ENCODE assay signal across 8 mouse cellular contexts in the genomic region with DNA sequence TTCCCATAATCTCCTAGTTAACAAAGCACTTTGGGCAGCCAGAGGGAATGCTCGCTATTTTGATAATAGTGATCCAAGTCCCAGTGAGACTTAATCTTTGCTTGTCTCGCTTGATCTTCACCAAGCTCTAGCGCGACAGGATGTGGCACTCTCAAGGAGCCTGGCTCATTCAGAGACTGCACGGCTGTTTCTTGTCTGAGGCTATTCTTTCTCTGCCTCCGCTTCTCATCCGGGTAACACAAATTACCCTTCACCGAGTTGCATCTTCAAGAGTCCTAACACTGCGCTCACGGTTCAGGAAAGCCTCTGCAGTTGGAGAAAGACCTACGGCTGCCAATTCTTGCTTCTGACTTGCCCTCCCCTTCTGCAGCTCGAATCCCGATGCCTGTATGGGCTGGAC. TPM values are rescaled to one million over a fixed set of nuclear protein-coding genes. Genes with fewer than 3 reads are reported as not detected.
DNase-seq lines count a peak whose midpoint lies in the region; ATAC-seq and TF ChIP-seq lines count a peak whose summit lies in the region.

No protein-coding gene starts in this region.

- no peak for ATAC-seq in lung, embryonic 14.5 days (ENCODE audit: insufficient read depth)
- no peak for ATAC-seq in intestine, embryonic 14.5 days (replicated peaks; ENCODE audit: low FRiP score, low TSS enrichment, low read depth)
- no peak for ATAC-seq in neural tube, embryonic 15.5 days (ENCODE audit: low FRiP score)

- no peaks in the 10 kb centered on the region for H3K4me1 ChIP-seq in lung, embryonic 14.5 days (ENCODE audit: insufficient read depth)
- peaks cover 6% of the 10 kb centered on the region for H3K4me1 ChIP-seq in cortical plate, adult 2 months (ENCODE audit: control insufficient read depth, insufficient read depth, low read length)
- peaks cover 9% of the 10 kb centered on the region for H3K4me1 ChIP-seq in intestine, embryonic 14.5 days (replicated peaks; ENCODE audit: control insufficient read depth, insufficient read depth, low read length)
- peaks cover 24% of the 10 kb centered on the region for H3K4me1 ChIP-seq in neural tube, embryonic 15.5 days

- peak; percentile 45; the same call in 1 of the 2 replicates for TF ChIP-seq POLR2A in cortical plate, adult 2 months (IDR thresholded peaks at IDR 0.05; ENCODE audit: extremely low read depth, insufficient read depth, low read length)

- no peaks in the 10 kb centered on the region for H3K9me3 ChIP-seq in lung, embryonic 14.5 days (ENCODE audit: low read depth, low read length)
- no peaks in the 10 kb centered on the region for H3K9me3 ChIP-seq in intestine, embryonic 14.5 days (ENCODE audit: control insufficient read depth, low read length)
- H3K9me3 ChIP-seq in neural tube, embryonic 15.5 days (replicated peaks), result no peaks in the 10 kb centered on the region

- peak overlapping the region; percentile 91 for H3K4me2 ChIP-seq in lung, embryonic 14.5 days
- H3K4me2 ChIP-seq in intestine, embryonic 14.5 days (ENCODE audit: low read length), result peak overlapping the region; percentile 93
- peak overlapping the region; percentile 93 for H3K4me2 ChIP-seq in neural tube, embryonic 15.5 days

- WGBS in lung, embryonic 14.5 days, result 23% methylated on average over 13 of the region's 13 CpGs
- 29% methylated on average over 13 of the region's 13 CpGs for WGBS in intestine, embryonic 14.5 days
- WGBS in neural tube, embryonic 15.5 days, result 27% methylated on average over 13 of the region's 13 CpGs

- DNase-seq in lung, embryonic 14.5 days, result no peak
- no peak for DNase-seq in lung, postnatal 14 days
- no peak for DNase-seq in intestine, embryonic 14.5 days (ENCODE audit: low spot score)
- DNase-seq in spleen, adult 18-20 months, result no peak
- DNase-seq in right cerebral cortex, postnatal 10 days (ENCODE audit: low spot score in 2 of 2), result no peak
- no peak for DNase-seq in gastrocnemius, adult 8-10 months (ENCODE audit: low spot score in 2 of 2)

- H3K27ac ChIP-seq in lung, embryonic 14.5 days (ENCODE audit: low read depth), result no peak overlapping the region
- H3K27ac ChIP-seq in cortical plate, adult 2 months (ENCODE audit: insufficient read depth, low read length), result peak overlapping the region; percentile 13; the same call in 1 of the 2 replicates
- no peak overlapping the region for H3K27ac ChIP-seq in intestine, embryonic 14.5 days (ENCODE audit: low read depth)
- peak overlapping the region; percentile 72; the same call in 1 of the 2 replicates for H3K27ac ChIP-seq in neural tube, embryonic 15.5 days (replicated peaks)

- H3K4me3 ChIP-seq in lung, embryonic 14.5 days (ENCODE audit: low read depth, low read length), result peak overlapping the region; percentile 68
- peak overlapping the region; percentile 78 for H3K4me3 ChIP-seq in cortical plate, adult 2 months (ENCODE audit: insufficient read depth, low read length)
- H3K4me3 ChIP-seq in intestine, embryonic 14.5 days (ENCODE audit: low read depth, low read length), result peak overlapping the region; percentile 95
- H3K4me3 ChIP-seq in neural tube, embryonic 15.5 days (replicated peaks), result peak overlapping the region; percentile 80

- H3K36me3 ChIP-seq in lung, embryonic 14.5 days (ENCODE audit: insufficient read depth), result 0 out of 2 replicates have a peak, but pooled peaks cover 9% of the 10 kb centered on the region
- peaks cover 14% of the 10 kb centered on the region; the same call in 1 of the 2 replicates for H3K36me3 ChIP-seq in intestine, embryonic 14.5 days (ENCODE audit: control insufficient read depth, insufficient read depth, low read length)
- no peaks in the 10 kb centered on the region for H3K36me3 ChIP-seq in neural tube, embryonic 15.5 days

- no peak for TF ChIP-seq CTCF in lung, embryonic 14.5 days (IDR thresholded peaks at IDR 0.05; ENCODE audit: low read depth)
- no peak for TF ChIP-seq CTCF in cortical plate, adult 2 months (IDR thresholded peaks at IDR 0.05; ENCODE audit: extremely low read depth, insufficient read depth, low read length)

- peak overlapping the region; percentile 64 for H3K9ac ChIP-seq in lung, embryonic 14.5 days
- H3K9ac ChIP-seq in intestine, embryonic 14.5 days (ENCODE audit: low read length), result peak overlapping the region; percentile 65
- H3K9ac ChIP-seq in neural tube, embryonic 15.5 days (replicated peaks), result peak overlapping the region; percentile 83

- H3K27me3 ChIP-seq in lung, embryonic 14.5 days (ENCODE audit: insufficient read depth, low read length), result no peaks in the 10 kb centered on the region
- H3K27me3 ChIP-seq in intestine, embryonic 14.5 days (replicated peaks; ENCODE audit: control insufficient read depth, insufficient read depth, low read length), result no peaks in the 10 kb centered on the region
- H3K27me3 ChIP-seq in neural tube, embryonic 15.5 days (replicated peaks), result 0 out of 2 replicates have a peak, but pooled peaks cover 11% of the 10 kb centered on the region

RNA-seq across cellular contexts. Expression of gene Commd4, which starts 0.6 kb away (rescaled TPM):
- polyA plus RNA-seq in lung, embryonic 14.5 days (2014; fragmentation: Nextera tagmentation; extraction: Ambion mirVana), result 78.5 and 79.2 TPM in 2 replicates
- 184 and 186 TPM in 2 replicates for polyA plus RNA-seq in cortical plate, adult 2 months (2012; rRNA removed)
- polyA plus RNA-seq in intestine, embryonic 14.5 days (2014; fragmentation: Nextera tagmentation; extraction: Ambion mirVana), result 94.0 and 107 TPM in 2 replicates
- 155 and 178 TPM in 2 replicates for polyA plus RNA-seq in neural tube, embryonic 15.5 days (2015; fragmentation: Nextera tagmentation; extraction: Ambion mirVana)
- total RNA-seq in gastrocnemius, adult 8-10 months (2022), result 10 to 100 TPM; 24.9 to 32.8 (median 31.1) TPM

RNA-seq across cellular contexts. Expression of gene Neil1, which starts 9.4 kb away (rescaled TPM):
- polyA plus RNA-seq in lung, embryonic 14.5 days (2014; fragmentation: Nextera tagmentation; extraction: Ambion mirVana), result 5.9 and 7.1 TPM in 2 replicates
- 15.3 and 16.7 TPM in 2 replicates for polyA plus RNA-seq in cortical plate, adult 2 months (2012; rRNA removed)
- polyA plus RNA-seq in intestine, embryonic 14.5 days (2014; fragmentation: Nextera tagmentation; extraction: Ambion mirVana), result 6.3 and 7.8 TPM in 2 replicates
- 10.4 and 10.5 TPM in 2 replicates for polyA plus RNA-seq in neural tube, embryonic 15.5 days (2015; fragmentation: Nextera tagmentation; extraction: Ambion mirVana)
- total RNA-seq in gastrocnemius, adult 8-10 months (2022), result 1 to 10 TPM; 4.4 to 7.2 (median 5.7) TPM

RNA-seq across cellular contexts. Expression of gene Man2c1, which starts 27.0 kb away (rescaled TPM):
- polyA plus RNA-seq in lung, embryonic 14.5 days (2014; fragmentation: Nextera tagmentation; extraction: Ambion mirVana), result 44.2 and 45.2 TPM in 2 replicates
- 234 and 251 TPM in 2 replicates for polyA plus RNA-seq in cortical plate, adult 2 months (2012; rRNA removed)
- polyA plus RNA-seq in intestine, embryonic 14.5 days (2014; fragmentation: Nextera tagmentation; extraction: Ambion mirVana), result 35.4 and 41.8 TPM in 2 replicates
- 87.0 and 99.7 TPM in 2 replicates for polyA plus RNA-seq in neural tube, embryonic 15.5 days (2015; fragmentation: Nextera tagmentation; extraction: Ambion mirVana)
- 10 to 100 TPM; 22.1 to 36.3 (median 29.0) TPM for total RNA-seq in gastrocnemius, adult 8-10 months (2022)

Comparison
In these comparisons a context has a peak if more than half of its experiments do, and no peak if none do; other contexts are left out.
1. H3K27ac ChIP-seq: peak in cortical plate, adult 2 months (single experiment) and neural tube, embryonic 15.5 days (single experiment); none in lung, embryonic 14.5 days (single experiment) and intestine, embryonic 14.5 days (single experiment).
2. Peak in every context shown above with its lines, with median percentiles within 50 percentile points of each other: H3K4me2 ChIP-seq, H3K4me3 ChIP-seq and H3K9ac ChIP-seq.